Mouse (Mus musculus): Measurements from ENCODE around the gene Cacnb1.
A peak's percentile ranks its signal among the peaks of the same experiment; 100 is the strongest.

Gene Cacnb1

GRCm38 (mm10) chr11:97986738-97987465 is 35.9 kb downstream of the Cacnb1 start:
- no peak for DNase-seq (ENCODE audit: low read depth, low spot score)

GRCm38 (mm10) chr11:97985727-97986677 is 36.8 kb downstream of the Cacnb1 start, which contains the start of gene Plxdc1:
Gene Plxdc1 (minus strand): TSS chr11:97986444.
- no peak for DNase-seq (ENCODE audit: low read depth, low spot score)

GRCm38 (mm10) chr11:97983983-97984382 is 38.9 kb downstream of the Cacnb1 start:
- no peak for DNase-seq (ENCODE audit: low read depth, low spot score)

- no peak for DNase-seq (ENCODE audit: low read depth, low spot score)
Measured at GRCm38 (mm10) chr11:97983506-97983905, 39.3 kb downstream of the Cacnb1 start.

- DNase-seq (ENCODE audit: low read depth, low spot score) = no peak
Measured at GRCm38 (mm10) chr11:97982721-97983120, 40.1 kb downstream of the Cacnb1 start.

- DNase-seq (ENCODE audit: low read depth, low spot score) = peak; percentile 68
Measured at GRCm38 (mm10) chr11:97980531-97980966, 42.3 kb downstream of the Cacnb1 start.

- no peak for DNase-seq (ENCODE audit: low read depth, low spot score)
Measured at GRCm38 (mm10) chr11:97979824-97980495, 42.9 kb downstream of the Cacnb1 start.

GRCm38 (mm10) chr11:97978392-97978791 is 44.4 kb downstream of the Cacnb1 start:
- no peak for DNase-seq (ENCODE audit: low read depth, low spot score)

GRCm38 (mm10) chr11:97977797-97978196 is 45.0 kb downstream of the Cacnb1 start:
- DNase-seq (ENCODE audit: low read depth, low spot score) = no peak

GRCm38 (mm10) chr11:97974746-97975145 is 48.1 kb downstream of the Cacnb1 start:
- no peak for DNase-seq (ENCODE audit: low read depth, low spot score)

GRCm38 (mm10) chr11:97974141-97974540 is 48.7 kb downstream of the Cacnb1 start:
- no peak for DNase-seq (ENCODE audit: low read depth, low spot score)

GRCm38 (mm10) chr11:97972434-97972833 is 50.4 kb downstream of the Cacnb1 start:
- no peak for DNase-seq (ENCODE audit: low read depth, low spot score)

- DNase-seq (ENCODE audit: low read depth, low spot score) = peak; percentile 84
Measured at GRCm38 (mm10) chr11:97971232-97971631, 51.6 kb downstream of the Cacnb1 start.

- no peak for DNase-seq (ENCODE audit: low read depth, low spot score)
Measured at GRCm38 (mm10) chr11:97970771-97971170, 52.1 kb downstream of the Cacnb1 start.

- DNase-seq (ENCODE audit: low read depth, low spot score) = no peak
Measured at GRCm38 (mm10) chr11:97968385-97968784, 54.4 kb downstream of the Cacnb1 start.

- no peak for DNase-seq (ENCODE audit: low read depth, low spot score)
Measured at GRCm38 (mm10) chr11:97967114-97967513, 55.7 kb downstream of the Cacnb1 start.

- DNase-seq (ENCODE audit: low read depth, low spot score) = no peak
Measured at GRCm38 (mm10) chr11:97960907-97961306, 61.9 kb downstream of the Cacnb1 start.

- DNase-seq (ENCODE audit: low read depth, low spot score) = no peak
Measured at GRCm38 (mm10) chr11:97959300-97959680, 63.5 kb downstream of the Cacnb1 start.

GRCm38 (mm10) chr11:97958641-97959299 is 64.1 kb downstream of the Cacnb1 start:
- DNase-seq (ENCODE audit: low read depth, low spot score) = no peak

- no peak for DNase-seq (ENCODE audit: low read depth, low spot score)
Measured at GRCm38 (mm10) chr11:97956905-97957560, 65.8 kb downstream of the Cacnb1 start.

- no peak for DNase-seq (ENCODE audit: low read depth, low spot score)
Measured at GRCm38 (mm10) chr11:97955915-97956314, 66.9 kb downstream of the Cacnb1 start.
